Mouse (Mus musculus) spleen, adult 2 months (tissue): ENCODE measurements around the gene Nedd4. TPM values are rescaled to one million over a fixed set of nuclear protein-coding genes. Genes with fewer than 3 reads are reported as not detected.
A peak's percentile ranks its signal among the peaks of the same experiment; 100 is the strongest.

ENCODE experiments used
- DNase-seq, 2 experiments: peaks; one replicate each; pipeline versions ENCODE4 v3.0.0 to v3.0.0-alpha.2; 2012 to 2021; ENCODE audit warnings: low spot score in 2 of 2, low read depth in 1 of 2
- H3K27ac ChIP-seq: fragments of 200-500 bp; 2 replicates; pipeline ENCODE4 v1.5.1; 2012; ENCODE audit warnings: low read length, inconsistent platforms; ENCODE audit not compliant: insufficient read depth
- H3K27me3 ChIP-seq: fragments of 200-500 bp; 2 replicates; pipeline ENCODE4 v1.6.1; 2012; ENCODE audit warnings: mild to moderate bottlenecking, moderate library complexity, low read length, inconsistent platforms; ENCODE audit not compliant: control insufficient read depth, insufficient read depth
- H3K36me3 ChIP-seq: fragments of 200-500 bp; 2 replicates; pipeline ENCODE4 v1.6.1; 2012; ENCODE audit warnings: mild to moderate bottlenecking, low read length, inconsistent platforms; ENCODE audit not compliant: control insufficient read depth, insufficient read depth
- H3K4me1 ChIP-seq: fragments of 200-500 bp; 2 replicates; pipeline ENCODE4 v1.6.1; 2011; ENCODE audit warnings: inconsistent platforms; ENCODE audit not compliant: control insufficient read depth, insufficient read depth, insufficient read length
- H3K4me3 ChIP-seq: fragments of 200-500 bp; 2 replicates; pipeline ENCODE4 v1.5.1; 2011; ENCODE audit warnings: mild to moderate bottlenecking, inconsistent platforms; ENCODE audit not compliant: insufficient read depth, insufficient read length; ENCODE audit errors: extremely low read depth
- CTCF ChIP-seq: fragments of 200-500 bp; IDR thresholded peaks from 2 replicates; pipeline ENCODE4 v1.5.1; 2011; ENCODE audit warnings: mild to moderate bottlenecking, inconsistent platforms; ENCODE audit not compliant: insufficient read depth, insufficient read length, insufficient replicate concordance; ENCODE audit errors: extremely low read depth
- POLR2A ChIP-seq: fragments of 200-500 bp; IDR thresholded peaks from 2 replicates; pipeline ENCODE4 v1.6.1; 2011; ENCODE audit warnings: low read depth, low read length, inconsistent platforms
- WGBS: fragments of 180-500 bp; shearing (Covaris S2); methylation state at CpG from one replicate; pipeline ENCODE4 v1.1.7; 2018; 5-methylcytosine and 5-hydroxymethylcytosine counted together
- polyA plus RNA-seq: library from polyadenylated mRNA; depleted of rRNA; stranded (reverse); fragments of >200 nt; gene quantifications from 2 replicates; pipeline ENCODE4 v1.2.3, GENCODE M21; 2012; rRNA removed

Nedd4 gene
- 29.9 and 30.6 TPM in 2 replicates for polyA plus RNA-seq

- WGBS = under 1% methylated on average over 80 of the region's 83 CpGs
- H3K4me3 ChIP-seq = peak within 1 kb of the TSS; percentile 78
- peaks cover 6% of the 10 kb centered on the region; the same call in 1 of the 2 replicates for H3K4me1 ChIP-seq
- 0 out of 2 replicates have a peak, but pooled peaks cover 2% of the 10 kb centered on the region for H3K36me3 ChIP-seq
- H3K27me3 ChIP-seq = peaks cover 5% of the 10 kb centered on the region; the same call in 1 of the 2 replicates
- H3K27ac ChIP-seq = peak within 1 kb of the TSS; percentile 91
- peak in 1 of 2 experiments; percentile 83 for DNase-seq
- no peak for TF ChIP-seq POLR2A
- no peak for TF ChIP-seq CTCF
Observed at GRCm38 (mm10) chr9:72661895-72662661, at the start of gene Nedd4. Gene Nedd4 (plus strand): TSS chr9:72662346.

DNA sequence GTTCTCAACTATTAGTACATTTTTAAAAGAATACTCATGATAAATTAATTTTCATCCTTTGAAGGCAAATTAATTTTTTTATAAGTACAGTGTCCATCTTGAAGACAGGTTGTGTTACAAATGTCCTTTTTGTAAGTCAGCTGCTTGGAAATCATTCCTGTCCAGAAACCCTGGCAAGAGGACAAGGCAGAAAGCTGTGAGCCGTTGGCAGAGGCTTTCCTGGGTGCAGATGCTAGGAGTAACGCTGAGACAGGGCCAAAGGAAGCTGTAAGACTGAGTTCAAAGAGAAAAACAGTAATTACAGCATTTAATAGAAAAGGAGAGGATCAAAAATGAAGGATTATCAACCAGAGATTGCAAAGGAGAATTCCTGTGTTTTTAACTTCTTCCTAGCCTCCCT lies 48.3 kb upstream of the Nedd4 start:
- no peak overlapping the region for H3K27ac ChIP-seq
- no peak for DNase-seq
- no peaks in the 10 kb centered on the region for H3K4me1 ChIP-seq
- H3K36me3 ChIP-seq = peaks cover 33% of the 10 kb centered on the region
- no peaks in the 10 kb centered on the region for H3K27me3 ChIP-seq
- H3K4me3 ChIP-seq = no peak overlapping the region
- TF ChIP-seq CTCF = no peak
- no peak for TF ChIP-seq POLR2A
- 93% methylated on average over 2 of the region's 2 CpGs for WGBS

- Histone ChIP-seq H3K27ac (no peak overlapping the region), H3K4me3 (no peak overlapping the region), H3K36me3 (peaks cover 37% of the 10 kb centered on the region), H3K27me3 (no peaks in the 10 kb centered on the region), H3K4me1 (no peaks in the 10 kb centered on the region)
- no peak for TF ChIP-seq POLR2A
- TF ChIP-seq CTCF = no peak
- 95% methylated on average over 6 of the region's 6 CpGs for whole genome bisulfite sequencing
- no peak for DNase-seq
Observed at GRCm38 (mm10) chr9:72614786-72615480, 47.2 kb upstream of the Nedd4 start.

- DNase-seq = no peak
- no peak overlapping the region for H3K27ac ChIP-seq
- H3K27me3 ChIP-seq = no peaks in the 10 kb centered on the region
- peaks cover 32% of the 10 kb centered on the region for H3K36me3 ChIP-seq
- WGBS = 88% methylated on average over 3 of the region's 3 CpGs
- H3K4me3 ChIP-seq = no peak overlapping the region
- H3K4me1 ChIP-seq = no peaks in the 10 kb centered on the region
- no peak for TF ChIP-seq POLR2A
- no peak for TF ChIP-seq CTCF
Observed at GRCm38 (mm10) chr9:72618037-72618436, 44.1 kb upstream of the Nedd4 start.

DNA sequence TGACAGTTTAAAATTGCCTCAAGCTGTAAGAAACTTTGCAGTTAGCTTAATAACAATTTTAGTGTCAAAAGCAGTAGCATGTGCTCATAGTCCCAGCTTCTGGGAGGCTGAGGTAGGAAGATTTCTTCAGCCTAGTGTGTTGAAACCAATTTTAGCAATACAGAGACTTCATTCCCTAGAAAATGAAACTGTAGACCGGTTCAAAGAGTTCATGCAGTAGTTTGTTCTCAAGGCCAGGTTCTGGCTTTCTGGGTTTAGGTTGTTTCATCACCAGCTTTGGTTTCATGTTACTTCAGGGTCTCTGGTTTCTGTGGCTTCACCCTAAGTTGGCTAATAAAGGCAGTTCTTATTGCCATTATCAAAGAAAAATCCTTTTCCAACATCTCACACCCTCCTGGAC lies 38.5 kb upstream of the Nedd4 start:
- Histone ChIP-seq H3K27ac (no peak overlapping the region), H3K36me3 (peaks cover 6% of the 10 kb centered on the region), H3K4me3 (no peak overlapping the region), H3K4me1 (no peaks in the 10 kb centered on the region; the same call in 1 of the 2 replicates), H3K27me3 (no peaks in the 10 kb centered on the region)
- TF ChIP-seq POLR2A (no peak), CTCF (no peak)
- WGBS = 87% methylated on average over 1 of the region's 1 CpGs
- no peak for DNase-seq

DNA sequence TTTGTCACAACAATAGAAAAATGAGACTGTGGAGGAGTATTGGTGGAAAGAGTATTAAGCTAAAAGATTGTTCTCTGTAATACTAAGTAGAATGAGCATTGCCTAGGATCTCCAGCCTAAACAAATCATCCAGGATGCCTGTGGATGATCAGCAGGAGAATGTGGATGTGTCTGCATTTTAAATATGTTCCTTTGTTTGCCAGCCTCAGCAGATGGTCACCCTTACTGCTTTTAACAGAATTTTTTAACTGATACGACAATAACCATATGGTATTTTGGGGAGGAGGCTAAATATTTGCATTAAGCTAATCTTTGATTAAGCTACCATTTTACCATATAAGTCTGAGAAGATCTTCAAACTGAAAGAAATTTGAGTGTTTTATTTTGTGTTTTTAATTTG lies 34.5 kb upstream of the Nedd4 start:
- no peak for TF ChIP-seq POLR2A
- no peak for TF ChIP-seq CTCF
- Histone ChIP-seq H3K4me1 (no peaks in the 10 kb centered on the region; the same call in 1 of the 2 replicates), H3K4me3 (no peak overlapping the region), H3K27ac (no peak overlapping the region), H3K27me3 (no peaks in the 10 kb centered on the region), H3K36me3 (no peaks in the 10 kb centered on the region)
- 81% methylated on average over 1 of the region's 1 CpGs for WGBS
- DNase-seq = no peak
